Mouse (Mus musculus) mesoderm, embryonic 11.5 days (tissue): ENCODE measurements around the gene Mettl8.

Experiments
- DNase-seq: peaks from one replicate; pipeline ENCODE4 v3.0.0-alpha.2; 2012; ENCODE audit warnings: low read depth, low spot score

Gene Mettl8

DNA sequence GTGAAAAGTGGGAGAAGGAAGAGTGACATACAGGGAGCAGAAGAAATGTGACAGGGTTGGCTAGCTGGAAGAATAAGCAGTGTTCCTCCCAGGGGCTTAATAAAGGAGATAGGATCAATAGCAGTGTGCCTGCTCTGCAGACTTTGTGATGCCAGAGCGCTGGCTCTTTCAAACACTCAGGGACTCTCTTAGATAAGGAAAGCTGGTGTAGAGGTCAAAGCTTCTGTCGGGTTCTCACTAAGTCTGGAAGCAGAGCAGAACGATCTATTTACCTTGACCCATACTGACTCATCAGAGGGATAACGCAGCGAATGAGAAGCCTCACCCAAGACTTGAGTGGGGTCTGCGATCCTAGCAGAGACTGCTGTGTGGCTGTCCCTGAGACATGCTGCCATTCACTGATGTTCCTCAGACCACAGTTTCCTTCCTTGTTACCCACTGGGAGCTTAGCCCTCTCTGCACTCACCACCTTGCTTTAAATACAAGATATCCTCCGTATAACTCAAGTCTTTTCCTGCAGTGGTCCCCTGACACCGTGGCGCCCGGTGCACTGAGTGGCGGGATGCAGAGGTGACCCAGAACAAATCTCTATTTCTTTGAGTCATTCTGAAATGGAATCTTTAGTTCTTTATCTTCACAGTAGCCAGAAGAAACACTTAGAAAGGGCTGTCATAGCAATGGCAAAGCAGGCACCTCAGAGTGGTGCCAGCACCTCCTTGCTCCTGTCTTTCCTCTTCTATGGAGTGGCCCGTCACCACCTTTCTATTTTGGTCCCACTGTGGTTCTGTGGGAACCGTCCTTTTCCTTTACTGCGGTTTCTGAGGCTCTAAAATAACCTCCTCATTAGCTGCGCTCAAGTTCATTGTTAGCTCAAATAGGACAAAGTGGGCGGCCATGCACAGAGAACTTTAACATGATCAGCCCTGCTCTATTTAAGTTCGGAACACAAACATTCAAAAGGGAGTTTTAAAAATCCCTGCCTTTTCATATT, 65.9 kb downstream of the Mettl8 start:
- peak; percentile 20 for DNase-seq

DNA sequence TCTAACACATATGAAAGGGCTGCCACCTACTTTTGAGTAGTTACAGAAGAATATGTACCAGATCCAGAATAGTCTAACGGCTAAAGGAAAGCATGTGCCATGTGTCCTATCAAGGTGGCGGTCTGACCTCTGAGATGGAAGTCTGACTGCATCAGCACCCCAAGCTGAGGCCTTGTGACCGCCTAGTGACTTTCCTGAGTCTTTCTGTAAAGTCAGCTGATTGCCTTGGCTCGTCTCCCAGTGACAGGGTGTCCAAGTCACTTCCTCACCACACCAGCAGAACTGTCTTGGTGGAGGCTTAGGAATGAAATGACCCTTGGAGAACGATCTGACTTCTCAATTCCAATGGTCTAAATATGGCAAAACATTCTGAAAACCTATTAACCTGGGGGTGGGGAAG, 77.1 kb downstream of the Mettl8 start:
- DNase-seq, result no peak

DNA sequence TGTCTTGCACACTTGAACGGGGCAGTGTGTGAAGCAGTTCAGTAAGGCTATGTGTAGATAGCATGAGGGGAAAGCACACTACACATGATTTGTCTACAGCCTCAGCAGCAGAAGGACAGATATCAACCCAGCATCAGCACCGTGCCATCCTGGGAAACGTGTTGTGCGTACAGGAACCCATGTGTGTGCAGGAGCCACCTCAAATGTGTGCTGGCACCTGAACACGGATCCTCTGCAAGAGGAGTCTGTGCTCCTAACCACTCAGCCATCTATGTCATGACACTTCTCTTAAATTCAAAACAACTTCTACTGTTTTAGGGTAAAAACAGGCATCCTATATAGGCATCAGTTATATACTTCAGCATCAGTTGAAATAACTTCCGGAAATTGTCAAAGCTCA, 80.6 kb downstream of the Mettl8 start:
- no peak for DNase-seq

DNA sequence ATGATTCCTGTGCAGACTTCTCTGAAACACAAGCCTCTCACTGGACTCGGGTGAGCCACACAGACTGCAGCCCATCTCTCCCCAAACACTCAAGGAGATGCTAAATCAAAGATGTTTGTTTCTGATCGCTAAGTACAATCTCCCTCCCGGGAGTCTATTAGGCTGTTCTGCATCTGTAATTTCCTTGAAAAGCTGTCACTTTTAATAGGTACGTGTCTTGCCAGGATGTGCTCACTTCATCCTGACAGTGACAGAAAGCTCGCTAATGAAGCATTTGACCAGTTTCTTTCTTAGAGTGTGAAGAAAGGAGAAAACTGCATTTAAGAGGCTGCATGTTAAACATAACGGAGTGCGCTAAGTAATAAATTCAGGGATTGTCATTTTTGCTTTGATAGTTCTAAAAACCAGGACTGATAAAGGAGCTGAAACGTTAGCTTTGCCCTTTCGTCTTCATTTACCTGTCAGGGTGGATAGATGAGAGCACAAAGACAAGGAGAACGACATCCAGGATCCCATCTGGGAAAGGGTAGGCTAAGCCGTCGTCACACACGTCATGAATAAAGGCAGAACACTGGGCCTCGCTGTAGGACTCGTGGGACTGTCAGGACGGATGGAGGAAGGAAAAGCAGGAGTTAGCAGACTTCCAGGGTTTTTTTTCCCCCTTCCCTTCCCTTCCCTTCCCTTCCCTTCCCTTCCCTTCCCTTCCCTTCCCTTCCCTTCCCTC, 82.4 kb downstream of the Mettl8 start:
- DNase-seq, result no peak

DNA sequence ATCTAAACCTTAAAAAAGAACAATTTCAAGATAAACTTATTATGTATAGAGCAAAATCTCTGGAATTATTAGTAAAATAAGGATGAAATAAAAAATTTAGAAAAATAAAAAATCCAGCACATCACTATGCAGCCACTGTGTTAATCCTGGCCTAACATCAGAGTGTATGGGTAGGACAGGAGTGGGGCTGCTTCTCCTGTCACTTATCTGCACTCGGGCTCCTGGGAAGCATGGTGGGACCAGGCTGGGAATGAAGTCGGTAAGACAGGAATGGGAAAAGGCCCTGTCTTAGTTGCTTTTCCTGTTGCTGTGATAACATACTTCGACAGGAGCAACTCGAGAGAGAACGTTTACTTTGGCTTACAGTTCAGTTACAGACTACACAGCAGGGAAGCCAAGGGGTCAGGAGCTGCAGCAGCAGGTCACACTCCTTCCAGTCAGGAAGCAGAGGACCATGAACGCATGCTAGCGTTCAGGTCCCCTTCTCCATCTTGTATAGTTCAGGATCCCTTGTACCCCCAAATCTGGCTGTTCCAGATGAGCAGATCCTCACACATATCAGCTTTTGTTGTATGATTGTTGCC, 85.1 kb downstream of the Mettl8 start:
- DNase-seq, result no peak

DNA sequence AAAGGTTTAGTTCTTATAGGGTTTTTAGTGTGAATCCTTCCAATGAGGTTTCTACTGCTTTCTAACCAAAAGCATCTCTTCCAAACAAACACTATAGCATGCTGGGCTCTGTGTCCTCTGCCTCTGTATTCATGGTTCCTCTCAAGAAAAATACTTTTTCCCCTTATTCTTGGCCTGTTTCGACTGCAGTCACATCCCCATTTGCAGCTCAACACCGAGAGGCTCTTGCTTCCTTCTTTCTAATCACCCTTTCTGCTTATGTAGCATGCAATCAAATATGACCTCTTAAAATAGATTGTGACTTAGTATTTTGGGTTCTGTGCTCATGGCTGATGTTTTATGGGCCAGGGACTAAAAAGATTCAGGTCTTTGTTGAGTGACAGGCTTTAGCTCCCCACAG, 87.1 kb downstream of the Mettl8 start:
- no peak for DNase-seq

DNA sequence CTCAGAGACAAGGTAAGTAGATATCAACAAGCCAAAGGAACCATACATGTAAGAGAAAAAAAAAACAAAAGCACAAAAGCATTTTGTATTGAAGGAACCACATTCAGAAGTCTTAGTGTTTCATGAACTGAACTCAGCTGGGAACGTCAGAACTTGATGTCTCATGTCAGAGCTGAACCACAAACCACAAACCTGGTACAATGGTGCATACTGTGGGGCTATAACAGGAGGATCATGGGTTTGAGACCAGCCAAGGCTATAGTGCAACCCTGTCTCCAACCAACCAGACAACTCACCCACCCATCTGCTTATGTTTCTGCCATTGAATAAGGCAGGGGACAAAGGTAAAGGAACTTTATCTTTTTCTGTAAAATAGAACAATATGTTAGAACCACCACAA, 88.2 kb downstream of the Mettl8 start:
- DNase-seq, result no peak

DNA sequence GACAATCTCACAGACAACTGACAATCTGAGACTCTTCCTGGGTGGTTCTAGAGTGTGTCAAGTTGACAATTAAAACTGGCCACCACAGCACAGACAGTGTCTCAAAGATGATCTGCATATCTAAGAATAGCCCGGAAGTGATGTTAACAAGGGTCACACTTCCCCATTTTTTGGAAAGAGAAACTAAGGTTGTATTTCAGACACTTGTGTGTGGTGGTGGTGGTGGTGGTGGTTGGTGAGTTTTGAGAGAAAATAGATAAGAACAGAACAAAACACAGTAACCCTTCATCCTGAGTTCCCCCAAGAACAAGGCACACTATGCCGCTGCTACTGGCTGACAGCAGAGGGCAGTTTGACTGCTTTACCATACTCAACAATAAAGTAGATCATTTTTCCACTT, 90.6 kb downstream of the Mettl8 start:
- no peak for DNase-seq

DNA sequence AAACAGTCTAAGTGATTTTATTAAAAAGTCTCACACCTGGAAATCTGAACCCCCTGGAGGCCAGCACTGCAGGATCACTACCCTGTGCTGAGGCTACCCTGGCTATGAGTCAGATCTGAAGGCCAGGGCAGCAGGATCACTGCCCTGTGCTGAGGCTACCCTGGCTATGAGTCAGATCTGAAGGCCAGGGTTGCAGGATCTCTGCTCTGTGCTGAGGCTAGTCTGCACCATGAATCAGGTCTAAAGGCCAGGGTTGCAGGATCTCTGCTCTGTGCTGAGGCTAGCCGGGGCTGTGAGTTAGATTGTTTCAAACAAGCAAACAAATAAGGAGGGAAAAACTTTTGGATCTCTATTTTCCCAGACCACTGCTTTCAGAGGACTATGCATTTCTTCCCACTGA, 92.5 kb downstream of the Mettl8 start:
- no peak for DNase-seq

DNA sequence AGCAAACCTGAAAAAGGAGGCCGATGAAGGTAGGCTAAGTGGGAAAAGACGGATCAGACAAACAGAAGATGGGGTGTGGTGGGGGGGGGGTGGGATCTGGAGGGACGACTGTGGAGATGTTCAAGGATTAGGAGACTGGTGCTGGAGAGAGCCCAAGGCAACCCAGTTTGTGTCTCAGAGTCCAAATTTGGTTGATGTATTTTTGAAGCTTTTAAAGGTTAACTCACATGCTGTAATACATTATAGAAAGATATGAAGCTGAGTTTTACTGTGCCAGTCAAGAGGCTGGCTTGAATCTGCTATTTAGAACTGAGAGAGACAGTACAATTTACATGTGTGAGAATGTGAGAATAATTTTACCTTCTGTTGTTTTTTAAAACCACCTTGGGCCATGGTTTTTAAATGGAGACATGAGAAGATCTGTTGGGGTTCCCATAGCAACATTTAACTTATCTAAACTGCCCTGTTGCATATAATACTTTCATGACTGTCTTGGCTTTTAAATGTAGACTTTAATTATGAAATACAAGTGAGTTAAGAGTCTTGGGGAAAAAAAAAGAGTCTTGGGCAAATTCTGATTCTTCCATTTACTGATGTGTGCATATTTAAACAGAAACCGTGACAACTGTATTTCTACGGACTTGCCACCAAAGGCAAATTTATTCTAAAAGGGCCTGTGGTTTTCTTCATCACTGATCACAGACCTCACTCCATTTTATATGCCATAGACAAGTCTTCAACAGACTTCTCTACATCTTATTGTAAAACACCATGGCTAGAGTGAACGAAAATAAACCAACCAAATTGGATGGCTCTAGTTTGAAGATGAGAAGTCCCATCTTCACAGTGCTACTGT, 94.1 kb downstream of the Mettl8 start:
- DNase-seq, result no peak

DNA sequence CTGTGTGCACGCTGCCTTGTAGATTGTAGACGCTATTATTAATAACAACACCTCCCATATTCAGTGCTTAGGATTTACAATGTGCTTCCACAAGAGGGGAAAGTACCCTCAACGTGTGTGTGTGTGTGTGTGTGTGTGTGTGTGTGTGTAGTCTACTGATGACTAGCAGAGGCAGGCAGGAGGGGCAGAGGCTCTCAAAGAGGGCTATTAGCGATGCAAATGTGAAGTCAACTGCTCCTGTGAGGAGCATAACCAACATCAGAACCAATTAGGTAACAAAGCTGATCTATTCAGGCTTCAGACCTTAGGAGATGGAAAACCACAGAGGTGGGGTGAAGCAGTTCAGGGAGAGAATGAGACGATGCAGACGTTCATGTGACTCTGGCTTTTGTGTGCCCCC, 95.3 kb downstream of the Mettl8 start:
- DNase-seq, result no peak

DNA sequence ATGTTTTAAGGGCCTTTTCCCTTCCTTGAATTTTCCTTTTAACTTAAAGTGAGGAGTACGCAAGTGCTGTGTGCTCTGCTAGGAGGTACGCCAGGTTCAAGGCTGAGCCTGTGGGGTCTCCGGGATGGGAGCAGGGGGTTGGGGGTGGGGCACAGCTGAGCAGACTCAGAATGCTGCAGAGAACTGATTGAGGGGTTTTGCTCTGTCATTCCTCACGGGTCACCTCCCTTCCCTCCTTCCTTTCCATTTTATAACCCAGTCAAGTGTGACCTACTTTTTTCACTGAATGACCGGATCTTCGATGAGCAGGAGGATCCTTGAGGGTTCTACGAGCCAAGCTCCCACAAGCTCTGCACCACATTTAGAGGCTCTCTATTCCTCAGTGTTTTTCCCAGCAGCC, 96.0 kb downstream of the Mettl8 start:
- peak; percentile 12 for DNase-seq

DNA sequence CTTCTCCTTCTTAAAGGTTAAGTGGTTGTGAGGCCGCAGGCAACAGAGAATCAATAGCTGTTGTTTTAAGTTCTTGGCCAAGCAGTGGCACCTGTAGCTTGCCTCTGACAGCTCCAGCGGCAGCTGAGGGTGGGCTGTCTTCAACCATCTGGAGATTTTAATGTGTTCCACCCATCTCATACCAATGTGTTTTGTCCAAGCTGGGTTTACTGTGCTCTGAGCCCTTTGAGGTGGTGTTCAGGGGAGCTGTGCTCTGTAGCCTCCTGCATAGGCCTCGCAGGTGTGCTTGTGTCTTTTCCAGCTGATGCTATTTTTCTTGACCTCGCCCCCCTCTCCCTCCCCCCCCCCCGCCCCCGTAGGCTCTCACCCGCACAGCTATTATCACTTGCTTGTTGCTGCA, 96.8 kb downstream of the Mettl8 start:
- no peak for DNase-seq

DNA sequence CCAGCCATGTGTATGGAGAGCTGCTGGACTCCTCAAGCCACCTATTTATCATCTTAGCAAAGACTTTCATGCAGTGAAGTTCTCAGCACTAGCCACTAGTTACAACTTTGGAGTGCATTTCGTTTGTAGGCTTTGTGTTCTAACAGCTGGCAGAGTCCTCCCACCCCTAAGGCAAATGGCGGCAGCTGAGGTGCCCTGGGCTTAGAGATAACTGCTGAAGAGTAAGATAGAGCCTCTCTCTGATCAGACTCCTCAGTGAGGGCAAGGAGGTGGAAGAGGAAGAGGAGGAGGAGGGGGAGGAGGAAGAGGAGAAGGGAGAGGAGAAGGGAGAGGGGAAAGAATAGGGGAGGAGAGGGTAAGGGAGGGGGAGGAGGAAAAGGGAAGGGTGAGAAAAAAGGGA, 101.8 kb downstream of the Mettl8 start:
- DNase-seq, result no peak

DNA sequence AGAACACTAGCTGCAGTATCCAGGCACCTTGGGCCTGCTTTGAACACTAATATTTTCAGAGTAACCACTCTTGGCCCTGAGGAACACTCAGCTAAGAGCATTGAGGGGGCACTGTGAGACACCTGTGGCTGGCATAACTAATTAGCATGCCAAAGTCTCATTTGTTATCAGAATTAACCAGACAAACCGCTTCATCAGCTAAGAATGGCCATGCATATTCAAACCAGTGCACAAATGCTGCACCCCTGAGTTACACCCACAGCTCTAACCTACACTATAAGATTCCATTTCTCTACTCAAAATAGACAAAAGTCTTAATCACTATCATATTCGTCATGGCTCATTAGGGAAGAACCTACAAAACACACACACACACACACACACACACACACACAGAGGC, 103.4 kb downstream of the Mettl8 start:
- no peak for DNase-seq

DNA sequence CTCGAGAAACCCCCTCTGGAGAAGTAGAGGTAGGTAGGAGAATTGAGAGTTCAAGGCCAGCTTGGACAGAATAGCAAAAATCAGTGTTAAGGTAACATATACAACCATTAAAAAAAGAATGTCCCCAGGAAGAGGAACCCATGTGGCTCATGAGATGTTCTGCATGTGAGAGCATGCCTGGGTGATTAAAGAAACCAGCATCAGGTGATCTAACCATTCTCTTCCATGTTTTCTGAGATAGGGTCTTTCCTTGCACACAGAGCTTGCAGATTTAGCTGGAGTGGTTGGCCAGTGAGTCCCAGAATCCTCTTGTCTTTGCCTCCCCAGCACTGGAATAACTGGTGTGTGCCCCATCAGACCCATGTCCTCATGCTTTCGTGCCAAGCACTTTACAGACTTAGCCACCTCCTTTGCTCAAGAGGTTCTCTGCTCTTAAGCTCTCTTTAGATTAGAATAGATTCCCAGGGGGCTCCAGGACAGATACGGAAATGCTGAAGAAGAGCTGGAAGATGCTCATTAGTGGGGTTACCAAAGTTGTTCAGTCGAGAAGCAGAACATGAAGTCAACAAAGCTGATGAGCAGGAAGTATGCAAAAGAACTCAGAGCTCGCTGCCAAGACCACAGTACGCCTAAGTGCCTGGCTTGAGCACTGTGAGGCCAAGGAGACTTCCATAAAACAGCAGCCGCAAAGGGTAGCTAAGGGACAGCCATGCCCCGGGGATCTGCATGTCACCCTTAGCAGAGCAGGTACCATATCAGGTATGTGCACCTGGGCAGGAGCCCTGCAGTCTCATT, 110.7 kb downstream of the Mettl8 start:
- DNase-seq, result no peak

DNA sequence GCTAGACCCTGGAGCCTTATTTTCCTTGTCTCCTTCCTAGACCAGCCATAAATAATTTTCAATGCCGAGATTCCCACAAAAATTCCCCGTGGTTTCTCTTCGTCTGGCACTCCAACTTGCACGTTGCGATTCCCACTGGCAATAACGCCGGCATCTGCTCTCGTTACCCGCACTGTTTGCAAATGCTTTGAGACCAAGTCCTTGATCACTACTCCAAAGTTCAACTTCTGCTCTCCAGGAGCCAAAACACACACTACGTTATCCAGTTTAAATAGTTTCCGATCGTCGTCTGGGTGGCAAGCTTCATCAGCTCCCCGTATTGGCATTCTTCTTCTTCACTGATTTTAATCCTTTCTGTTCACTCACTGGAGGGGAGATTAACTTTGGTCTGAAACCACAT, 114.6 kb downstream of the Mettl8 start:
- no peak for DNase-seq

DNA sequence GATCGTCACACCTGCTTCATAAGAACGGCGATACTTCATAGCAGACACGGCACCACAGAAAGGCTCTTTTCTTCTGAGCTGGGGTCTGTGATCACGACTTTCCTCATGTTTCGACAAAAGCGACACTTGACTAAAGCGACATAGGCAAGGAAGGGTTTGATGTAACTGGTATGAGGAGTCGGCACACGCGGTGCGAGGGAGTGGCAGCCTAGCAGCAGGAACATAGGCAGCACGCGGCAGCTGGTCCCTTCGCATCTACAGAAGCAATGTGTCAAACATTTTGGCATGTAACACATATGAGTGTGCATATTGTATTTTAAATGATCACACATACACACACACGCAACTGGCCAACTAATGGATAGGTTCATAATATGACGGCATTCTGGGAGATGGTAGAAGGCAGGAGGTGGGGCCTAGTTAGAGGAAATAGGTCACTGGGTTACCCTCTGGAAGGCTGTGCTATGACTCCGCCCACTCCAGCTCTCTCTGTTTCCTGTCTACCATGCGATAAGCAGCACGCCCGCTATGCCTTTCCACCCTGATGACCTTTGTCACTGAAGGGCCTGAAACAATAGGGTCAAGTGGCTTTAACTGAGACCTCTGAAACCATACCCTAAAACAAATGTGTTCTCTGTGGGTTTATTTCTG, 116.4 kb downstream of the Mettl8 start:
- no peak for DNase-seq

DNA sequence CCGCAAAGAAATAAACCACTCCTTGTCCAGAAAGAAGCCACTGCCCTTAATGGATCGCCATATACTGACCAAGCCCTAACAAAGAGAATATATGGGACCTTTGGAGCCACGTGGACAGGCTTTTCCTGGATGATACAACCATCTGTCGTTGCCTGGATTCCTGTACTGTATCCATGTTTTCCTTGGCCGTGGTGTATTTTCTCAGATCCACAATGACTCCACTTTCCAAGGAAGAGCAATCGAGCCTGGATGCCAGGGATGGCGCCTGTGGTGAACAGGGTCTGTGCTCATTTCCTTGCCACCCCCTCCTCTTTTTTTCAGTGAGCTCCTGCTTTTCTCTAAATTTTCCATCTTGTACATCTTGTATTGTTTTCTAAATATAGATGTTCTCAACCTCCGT, 120.6 kb downstream of the Mettl8 start:
- DNase-seq, result no peak

DNA sequence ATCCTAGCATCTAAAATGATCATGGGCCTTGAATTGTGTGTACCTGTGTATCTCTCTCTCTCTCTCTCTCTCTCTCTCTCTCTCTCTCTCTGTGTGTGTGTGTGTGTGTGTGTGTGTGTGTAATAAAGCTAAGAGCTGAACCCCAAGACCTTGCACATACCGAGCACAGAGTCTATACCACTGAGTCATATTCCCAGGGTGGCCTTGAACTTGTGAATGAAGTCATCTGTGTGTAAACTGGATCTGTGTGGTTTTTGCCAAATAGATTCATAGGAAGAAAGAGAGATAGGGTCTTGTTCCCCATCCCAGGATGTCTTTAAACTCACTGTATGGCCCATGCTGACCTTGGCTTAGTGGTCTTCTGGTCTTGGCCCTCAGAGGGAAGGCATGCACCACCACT, 121.9 kb downstream of the Mettl8 start:
- DNase-seq, result no peak
